Mouse (Mus musculus) hindbrain, embryonic 11.5 days (tissue): Measurements from ENCODE around the gene Ackr2. TPM values are rescaled to one million over a fixed set of nuclear protein-coding genes. Genes with fewer than 3 reads are reported as not detected.

Experiments used
- ATAC-seq: fragments of 200-750 bp; cut with Nextera tagmentation; 2 replicates; pipeline ENCODE4 v1.8.0; 2017; ENCODE audit warnings: mild to moderate bottlenecking, moderate TSS enrichment, moderate library complexity; ENCODE audit not compliant: low FRiP score
- DNase-seq: peaks from one replicate; pipeline ENCODE4 v3.0.0-alpha.2; 2015; ENCODE audit warnings: low spot score
- H3K27ac ChIP-seq: fragments of 300-500 bp; sonication (generic); 2 replicates; pipeline ENCODE4 v1.5.1; 2014; ENCODE audit warnings: mild to moderate bottlenecking, low read depth, low read length
- H3K27me3 ChIP-seq: fragments of 300-500 bp; sonication (generic); 2 replicates; pipeline ENCODE4 v1.6.1; 2014; ENCODE audit warnings: mild to moderate bottlenecking, low read length, moderate library complexity, mixed read lengths; ENCODE audit not compliant: control insufficient read depth, insufficient read depth
- H3K36me3 ChIP-seq: fragments of 300-500 bp; sonication (generic); 2 replicates; pipeline ENCODE4 v1.6.1; 2014; ENCODE audit warnings: mild to moderate bottlenecking, low read length, moderate library complexity, mixed read lengths; ENCODE audit not compliant: control insufficient read depth, insufficient read depth
- H3K4me1 ChIP-seq: fragments of 300-500 bp; sonication (generic); replicated peaks from 2 replicates; pipeline ENCODE4 v1.6.1; 2014; ENCODE audit warnings: low read length, mixed read lengths; ENCODE audit not compliant: control insufficient read depth, insufficient read depth
- H3K4me2 ChIP-seq: fragments of 300-500 bp; sonication (generic); replicated peaks from 2 replicates; pipeline ENCODE4 v1.6.1; 2014; ENCODE audit warnings: mild to moderate bottlenecking, low read depth, low read length
- H3K4me3 ChIP-seq: fragments of 300-500 bp; sonication (generic); 2 replicates; pipeline ENCODE4 v1.5.1; 2014; ENCODE audit warnings: low read depth, low read length
- H3K9ac ChIP-seq: fragments of 300-500 bp; sonication (generic); 2 replicates; pipeline ENCODE4 v1.6.1; 2014; ENCODE audit warnings: low read depth, low read length
- H3K9me3 ChIP-seq: fragments of 300-500 bp; sonication (generic); 2 replicates; pipeline ENCODE4 v1.6.1; 2016; ENCODE audit warnings: low read length; ENCODE audit not compliant: control insufficient read depth
- WGBS: fragments of 180-500 bp; shearing (Covaris S2); extraction: QIAGEN DNeasy Blood & Tissue Kit; methylation state at CpG from one replicate; pipeline ENCODE4 v1.1.7; 2014; 5-methylcytosine and 5-hydroxymethylcytosine counted together
- polyA plus RNA-seq: library from polyadenylated mRNA; unstranded; fragments of >200 nt; fragmentation: Nextera tagmentation; extraction: Ambion mirVana; gene quantifications from 2 replicates; pipeline ENCODE4 v1.2.1, GENCODE M21; 2014

Ackr2 gene
- polyA plus RNA-seq, 1 experiment from 2014 or later, result 1.4 TPM

- Histone ChIP-seq H3K4me3 (no peak overlapping the region), H3K9me3 (no peaks in the 10 kb centered on the region), H3K4me1 (no peaks in the 10 kb centered on the region; the same call in 1 of the 2 replicates), H3K27ac (no peak overlapping the region), H3K27me3 (no peaks in the 10 kb centered on the region), H3K9ac (no peak overlapping the region), H3K36me3 (no peaks in the 10 kb centered on the region), H3K4me2 (no peak overlapping the region)
- no peak for ATAC-seq
- no peak for DNase-seq
- 88% methylated on average over 6 of the region's 6 CpGs for whole genome bisulfite sequencing
These were observed 54.4 kb downstream of the Ackr2 start for GRCm38 (mm10) chr9:121952596-121952995.

GRCm38 (mm10) chr9:121959966-121960635, 61.9 kb downstream of the Ackr2 start:
- no peak overlapping the region for H3K4me2 ChIP-seq
- H3K36me3 ChIP-seq, result no peaks in the 10 kb centered on the region
- no peak overlapping the region for H3K27ac ChIP-seq
- no peaks in the 10 kb centered on the region for H3K9me3 ChIP-seq
- no peak for ATAC-seq
- H3K4me3 ChIP-seq, result no peak overlapping the region
- 47% methylated on average over 7 of the region's 7 CpGs for WGBS
- no peaks in the 10 kb centered on the region for H3K27me3 ChIP-seq
- H3K9ac ChIP-seq, result no peak overlapping the region
- H3K4me1 ChIP-seq, result no peaks in the 10 kb centered on the region
- DNase-seq, result no peak

Other genes starting within 250 kb of the Ackr2 start
- gene Sec22c, start 192.9 kb upstream of the Ackr2 start, polyA plus RNA-seq, result 15.7 and 22.9 TPM in 2 replicates
- 122 and 131 TPM in 2 replicates for gene Ss18l2, start 188.0 kb upstream of the Ackr2 start, polyA plus RNA-seq
- 61.8 and 105 TPM in 2 replicates for gene Nktr, start 179.2 kb upstream of the Ackr2 start, polyA plus RNA-seq
- gene Zfp651, start 139.0 kb upstream of the Ackr2 start, polyA plus RNA-seq, result 6.0 and 7.2 TPM in 2 replicates
- gene Klhl40, start 120.7 kb upstream of the Ackr2 start, polyA plus RNA-seq, result 0.57 and 0.78 TPM in 2 replicates
- gene Hhatl, start 105.8 kb upstream of the Ackr2 start, polyA plus RNA-seq, result not detected in 2 replicates
- gene Ccdc13, start 58.9 kb upstream of the Ackr2 start, polyA plus RNA-seq, result 2.4 and 4.0 TPM in 2 replicates
- 149 and 158 TPM in 2 replicates for gene Higd1a, start 40.0 kb upstream of the Ackr2 start, polyA plus RNA-seq
- not detected in 2 replicates for gene Cyp8b1, start 17.9 kb downstream of the Ackr2 start, polyA plus RNA-seq
- gene Fam198a, start 52.6 kb downstream of the Ackr2 start, polyA plus RNA-seq, result 0.29 and 0.46 TPM in 2 replicates
- gene Pomgnt2, start 98.8 kb downstream of the Ackr2 start, polyA plus RNA-seq, result 8.8 and 9.6 TPM in 2 replicates
- 22.0 and 24.3 TPM in 2 replicates for gene Snrk, start 218.9 kb downstream of the Ackr2 start, polyA plus RNA-seq